Mouse (Mus musculus): ENCODE measurements at regions not wholly inside any gene's neighbourhood (a gene's known extent, or its start where the extent isn't known, plus 50 kb on each side); places are given as distances from the start of the nearest gene placed in this dataset.

DNA sequence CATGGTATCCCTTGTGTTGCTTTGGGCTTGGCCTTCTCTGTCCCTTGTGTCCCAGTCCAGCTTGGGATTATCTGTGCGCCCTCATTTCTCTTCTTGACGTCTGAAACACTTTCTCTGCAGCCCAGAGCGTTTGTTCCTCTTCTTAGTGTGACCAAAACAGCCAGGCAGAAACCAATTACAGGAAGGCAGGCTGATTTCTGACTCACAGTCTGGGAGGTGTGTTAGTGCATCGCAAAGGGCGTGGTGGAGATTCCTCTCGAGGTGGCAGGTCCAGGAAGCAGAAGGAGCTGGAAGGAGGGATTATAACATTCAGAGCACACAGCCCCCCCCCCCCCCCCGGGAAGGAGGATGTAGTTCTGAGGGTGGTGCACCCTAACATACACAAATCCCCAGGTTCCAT, 64.6 kb upstream of the Errfi1 start:
- TF ChIP-seq CTCF (conservative IDR thresholded peaks at IDR 0.05; ENCODE audit: insufficient read depth, insufficient read length, low read depth, low read length): no peak
- TF ChIP-seq POLR2A (IDR thresholded peaks at IDR 0.05; ENCODE audit: low read depth, low read length): no peak

Data from kidney, adult 2 months (tissue).